Mouse (Mus musculus): ENCODE data around the gene Gm47995.

DNA sequence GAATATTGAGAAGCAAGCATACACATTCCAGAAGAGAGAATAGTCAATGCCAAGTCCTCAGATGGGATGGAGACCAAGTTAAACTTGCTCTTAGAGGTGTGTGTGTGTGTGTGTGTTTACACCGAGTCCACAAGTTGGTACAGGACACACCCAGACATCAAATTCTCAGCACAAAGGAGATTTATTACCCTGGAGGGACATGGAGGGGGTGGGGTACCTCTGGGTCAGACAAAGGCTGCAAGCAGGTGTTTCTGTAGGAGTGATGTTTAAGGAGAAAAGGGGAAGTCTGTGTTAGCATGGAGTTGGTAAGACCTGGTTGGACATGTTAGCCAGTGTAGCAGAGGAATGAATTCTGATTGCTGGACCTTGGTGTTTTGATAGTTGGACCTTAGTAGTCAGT is 17.7 kb downstream of the Gm47995 start:
- TF ChIP-seq CTCF (IDR thresholded peaks at IDR 0.05; ENCODE audit: low read depth, low read length) (no peak), TAL1 (conservative IDR thresholded peaks at IDR 0.05; ENCODE audit: low read depth, low read length) (no peak), GATA1 (IDR thresholded peaks at IDR 0.05; ENCODE audit: borderline replicate concordance, low read length) (no peak)

All from G1E (cell line).